Mouse (Mus musculus) MEL (cell line): ENCODE data around the gene Zfand6. TPM values are rescaled to one million over a fixed set of nuclear protein-coding genes. Genes with fewer than 3 reads are reported as not detected.
A peak's percentile ranks its signal among the peaks of the same experiment; 100 is the strongest.

Experiments
- DNase-seq: peaks from one replicate; pipeline ENCODE4 v3.0.0; 2011; ENCODE audit warnings: low read depth, low spot score
- H3K27ac ChIP-seq: 2 replicates; pipeline ENCODE4 v1.5.1; 2012; ENCODE audit warnings: low read depth, mild to moderate bottlenecking, control low read depth, low read length, moderate library complexity; ENCODE audit not compliant: control insufficient read depth
- H3K27me3 ChIP-seq, 2 experiments: fragments of 150-350 bp in 1 of 2; sonication (generic) in 1 of 2; 2 replicates each; pipeline ENCODE4 v1.6.1; 2012; ENCODE audit warnings: low read length in 2 of 2, mild to moderate bottlenecking in 2 of 2, improper control_type of control experiment in 1 of 2, moderate library complexity in 1 of 2; ENCODE audit not compliant: insufficient read depth in 2 of 2, control insufficient read depth in 1 of 2
- H3K36me3 ChIP-seq, 2 experiments: 2 replicates each; pipeline ENCODE4 v1.6.1; 2012 to 2014; ENCODE audit warnings: low read length in 2 of 2, improper control_type of control experiment in 1 of 2, inconsistent platforms in 1 of 2, mild to moderate bottlenecking in 1 of 2; ENCODE audit not compliant: insufficient read depth in 2 of 2, control insufficient read depth in 1 of 2
- H3K4me1 ChIP-seq, 2 experiments: fragments of 150-350 bp in 1 of 2; sonication (generic) in 1 of 2; 2 replicates each; pipeline ENCODE4 v1.6.1; 2012; ENCODE audit warnings: low read length in 2 of 2, improper control_type of control experiment in 1 of 2, mild to moderate bottlenecking in 1 of 2; ENCODE audit not compliant: insufficient read depth in 2 of 2, control insufficient read depth in 1 of 2
- H3K4me3 ChIP-seq, 2 experiments: fragments of 150-350 bp in 1 of 2; sonication (generic) in 1 of 2; 2 replicates each; pipeline ENCODE4 v1.5.1; 2012; ENCODE audit warnings: low read depth in 2 of 2, low read length in 2 of 2, mild to moderate bottlenecking in 2 of 2, moderate library complexity in 2 of 2, control low read depth in 1 of 2, improper control_type of control experiment in 1 of 2; ENCODE audit not compliant: control insufficient read depth in 1 of 2, insufficient read depth in 1 of 2
- H3K79me2 ChIP-seq: 2 replicates; pipeline ENCODE4 v1.6.1; 2012; ENCODE audit warnings: mild to moderate bottlenecking, low read length, moderate library complexity; ENCODE audit not compliant: control insufficient read depth, poor library complexity, insufficient read depth
- H3K9ac ChIP-seq: 2 replicates; pipeline ENCODE4 v1.6.1; 2012; ENCODE audit warnings: low read depth, mild to moderate bottlenecking, control low read depth, low read length, moderate library complexity; ENCODE audit not compliant: control insufficient read depth, poor library complexity, severe bottlenecking
- H3K9me3 ChIP-seq: fragments of 150-350 bp; sonication (generic); replicated peaks from 2 replicates; pipeline ENCODE4 v1.6.1; 2012; ENCODE audit warnings: mild to moderate bottlenecking, low read length, improper control_type of control experiment, moderate library complexity; ENCODE audit not compliant: insufficient read depth
- BHLHE40 ChIP-seq: IDR thresholded peaks from 2 replicates; pipeline ENCODE4 v1.6.1; 2012; ENCODE audit warnings: low read depth, mild to moderate bottlenecking, inconsistent platforms, low read length, improper control_type of control experiment, borderline replicate concordance
- CHD2 ChIP-seq: IDR thresholded peaks from 2 replicates; pipeline ENCODE4 v1.6.1; 2011; ENCODE audit warnings: low read length, improper control_type of control experiment
- CTCF ChIP-seq, 3 experiments: IDR thresholded peaks in 2 of 3; conservative IDR thresholded peaks in 1 of 3; 2 replicates each; pipeline ENCODE4 v1.5.1; 2011 to 2012; ENCODE audit warnings: low read length in 3 of 3, low read depth in 2 of 3, mild to moderate bottlenecking in 2 of 3, improper control_type of control experiment in 1 of 3, inconsistent platforms in 1 of 3, mixed read lengths in 1 of 3, moderate library complexity in 1 of 3; ENCODE audit not compliant: control insufficient read depth in 1 of 3, insufficient read depth in 1 of 3, poor library complexity in 1 of 3, severe bottlenecking in 1 of 3
- ELF1 ChIP-seq: IDR thresholded peaks from 2 replicates; pipeline ENCODE4 v1.6.1; 2014; ENCODE audit warnings: low read depth, mild to moderate bottlenecking, inconsistent platforms, low read length, improper control_type of control experiment, moderate library complexity
- EP300 ChIP-seq, 2 experiments: IDR thresholded peaks; 2 replicates each; pipeline ENCODE4 v1.6.1; 2011; ENCODE audit warnings: improper control_type of control experiment in 2 of 2, low read length in 2 of 2, low read depth in 1 of 2, mild to moderate bottlenecking in 1 of 2
- ETS1 ChIP-seq: IDR thresholded peaks from 2 replicates; pipeline ENCODE4 v1.6.1; 2012; ENCODE audit warnings: low read depth, mild to moderate bottlenecking, inconsistent platforms, low read length, improper control_type of control experiment, moderate library complexity
- GABPA ChIP-seq: IDR thresholded peaks from 2 replicates; pipeline ENCODE4 v1.6.1; 2012; ENCODE audit warnings: low read depth, mild to moderate bottlenecking, inconsistent platforms, low read length, improper control_type of control experiment, moderate library complexity
- GATA1 ChIP-seq: IDR thresholded peaks from 2 replicates; pipeline ENCODE4 v1.6.1; 2011; ENCODE audit warnings: low read depth, low read length, improper control_type of control experiment
- HCFC1 ChIP-seq: IDR thresholded peaks from 2 replicates; pipeline ENCODE4 v1.6.1; 2012; ENCODE audit warnings: low read depth, mild to moderate bottlenecking, inconsistent platforms, low read length, improper control_type of control experiment, moderate library complexity
- JUND ChIP-seq: IDR thresholded peaks from 2 replicates; pipeline ENCODE4 v1.6.1; 2011; ENCODE audit warnings: low read depth, mild to moderate bottlenecking, improper control_type of control experiment, low read length
- KAT2A ChIP-seq: conservative IDR thresholded peaks from 2 replicates; pipeline ENCODE4 v1.6.1; 2012; ENCODE audit warnings: low read depth, low read length, improper control_type of control experiment, inconsistent platforms
- MAX ChIP-seq: IDR thresholded peaks from 2 replicates; pipeline ENCODE4 v1.6.1; 2011; ENCODE audit warnings: low read length, improper control_type of control experiment
- MAZ ChIP-seq: IDR thresholded peaks from 2 replicates; pipeline ENCODE4 v1.6.1; 2012; ENCODE audit warnings: low read depth, mild to moderate bottlenecking, inconsistent platforms, low read length, improper control_type of control experiment
- MEF2A ChIP-seq: IDR thresholded peaks from 2 replicates; pipeline ENCODE4 v1.6.1; 2014; ENCODE audit warnings: low read depth, mild to moderate bottlenecking, inconsistent platforms, low read length, improper control_type of control experiment; ENCODE audit not compliant: poor library complexity, insufficient replicate concordance, severe bottlenecking; ENCODE audit errors: extremely low read depth
- MXI1 ChIP-seq: IDR thresholded peaks from 2 replicates; pipeline ENCODE4 v1.6.1; 2011; ENCODE audit warnings: mild to moderate bottlenecking, low read depth, low read length, improper control_type of control experiment
- MYB ChIP-seq: IDR thresholded peaks from 2 replicates; pipeline ENCODE4 v1.6.1; 2011; ENCODE audit warnings: mild to moderate bottlenecking, low read depth, low read length, improper control_type of control experiment
- MYC ChIP-seq: IDR thresholded peaks from 2 replicates; pipeline ENCODE4 v1.6.1; 2011; ENCODE audit warnings: low read depth, mild to moderate bottlenecking, low read length, improper control_type of control experiment, moderate library complexity
- NELFE ChIP-seq: IDR thresholded peaks from 2 replicates; pipeline ENCODE4 v1.6.1; 2011; ENCODE audit warnings: low read depth, low read length, improper control_type of control experiment
- NRF1 ChIP-seq: IDR thresholded peaks from 2 replicates; pipeline ENCODE4 v1.6.1; 2014; ENCODE audit warnings: low read depth, mild to moderate bottlenecking, inconsistent platforms, low read length, improper control_type of control experiment, moderate library complexity; ENCODE audit not compliant: poor library complexity, insufficient read depth, severe bottlenecking
- POLR2A ChIP-seq, 2 experiments: IDR thresholded peaks; 2 replicates each; pipeline ENCODE4 v1.6.1; 2011 to 2012; ENCODE audit warnings: low read length in 2 of 2, mild to moderate bottlenecking in 2 of 2, control low read depth in 1 of 2, improper control_type of control experiment in 1 of 2, low read depth in 1 of 2, moderate library complexity in 1 of 2; ENCODE audit not compliant: control insufficient read depth in 1 of 2, insufficient read depth in 1 of 2, poor library complexity in 1 of 2
- POLR2AphosphoS2 ChIP-seq: IDR thresholded peaks from 2 replicates; pipeline ENCODE4 v1.6.1; 2011; ENCODE audit warnings: low read length, improper control_type of control experiment
- POLR2AphosphoS5 ChIP-seq: IDR thresholded peaks from 2 replicates; pipeline ENCODE4 v1.6.1; 2012; ENCODE audit warnings: low read depth, borderline replicate concordance, mild to moderate bottlenecking, inconsistent platforms, low read length, moderate library complexity, mixed read lengths
- RAD21 ChIP-seq: IDR thresholded peaks from 2 replicates; pipeline ENCODE4 v1.6.1; 2011; ENCODE audit warnings: mild to moderate bottlenecking, low read depth, low read length, improper control_type of control experiment
- RCOR1 ChIP-seq: IDR thresholded peaks from 2 replicates; pipeline ENCODE4 v1.6.1; 2012; ENCODE audit warnings: low read depth, mild to moderate bottlenecking, inconsistent platforms, low read length, improper control_type of control experiment
- SIN3A ChIP-seq: IDR thresholded peaks from 2 replicates; pipeline ENCODE4 v1.6.1; 2012; ENCODE audit warnings: low read length, improper control_type of control experiment, inconsistent platforms
- SMC3 ChIP-seq: IDR thresholded peaks from 2 replicates; pipeline ENCODE4 v1.6.1; 2011; ENCODE audit warnings: low read depth, low read length, improper control_type of control experiment
- TAL1 ChIP-seq: IDR thresholded peaks from 2 replicates; pipeline ENCODE4 v1.6.1; 2012; ENCODE audit warnings: mild to moderate bottlenecking, inconsistent platforms, low read length, moderate library complexity, mixed read lengths
- TBP ChIP-seq: IDR thresholded peaks from 2 replicates; pipeline ENCODE4 v1.8.0; 2011; ENCODE audit warnings: low read depth, low read length, improper control_type of control experiment
- TCF12 ChIP-seq: IDR thresholded peaks from 2 replicates; pipeline ENCODE4 v1.6.1; 2014; ENCODE audit warnings: low read depth, mild to moderate bottlenecking, inconsistent platforms, low read length, improper control_type of control experiment, moderate library complexity
- UBTF ChIP-seq: IDR thresholded peaks from 2 replicates; pipeline ENCODE4 v1.6.1; 2012; ENCODE audit warnings: low read depth, mild to moderate bottlenecking, inconsistent platforms, low read length, improper control_type of control experiment, moderate library complexity, borderline replicate concordance; ENCODE audit not compliant: insufficient read depth
- USF1 ChIP-seq: IDR thresholded peaks from 2 replicates; pipeline ENCODE4 v1.6.1; 2014; ENCODE audit warnings: low read depth, mild to moderate bottlenecking, inconsistent platforms, low read length, improper control_type of control experiment, moderate library complexity
- USF2 ChIP-seq, 2 experiments: IDR thresholded peaks; 2 replicates each; pipeline ENCODE4 v1.6.1; 2011 to 2012; ENCODE audit warnings: improper control_type of control experiment in 2 of 2, low read length in 2 of 2, borderline replicate concordance in 1 of 2, inconsistent platforms in 1 of 2, low read depth in 1 of 2, mild to moderate bottlenecking in 1 of 2; ENCODE audit not compliant: insufficient read depth in 1 of 2
- ZC3H11A ChIP-seq: IDR thresholded peaks from 2 replicates; pipeline ENCODE4 v1.6.1; 2012; ENCODE audit warnings: low read depth, mild to moderate bottlenecking, inconsistent platforms, low read length, improper control_type of control experiment
- ZKSCAN1 ChIP-seq: IDR thresholded peaks from 2 replicates; pipeline ENCODE4 v1.6.1; 2012; ENCODE audit warnings: low read depth, mild to moderate bottlenecking, inconsistent platforms, low read length, improper control_type of control experiment, moderate library complexity
- ZNF384 ChIP-seq: IDR thresholded peaks from 2 replicates; pipeline ENCODE4 v1.6.1; 2012; ENCODE audit warnings: low read depth, mild to moderate bottlenecking, inconsistent platforms, low read length, improper control_type of control experiment
- polyA plus RNA-seq, 2 experiments: library from polyadenylated mRNA; stranded (reverse) in 1 of 2; unstranded in 1 of 2; fragments of >175 nt in 1 of 2; fragments of >200 nt in 1 of 2; gene quantifications; 2 replicates each; pipeline versions ENCODE4 v1.2.1 to v1.2.4; 2012; ENCODE audit warnings: low replicate concordance in 2 of 2, low read depth in 1 of 2; ENCODE audit not compliant: insufficient read length in 2 of 2, insufficient read depth in 1 of 2, missing spikeins in 1 of 2
- total RNA-seq: library from RNA; depleted of rRNA; stranded (reverse); fragments of 300-350 nt; gene quantifications from 2 replicates; pipeline ENCODE4 v1.2.3, GENCODE M21; 2012; rRNA removed

Zfand6 gene
- 20.3 and 26.8 TPM in 2 replicates for total RNA-seq
- polyA plus RNA-seq = 100 to 1,000 TPM in 1 of 2 experiments, 10 to 100 TPM in 1; 39.9 to 315 TPM

DNA sequence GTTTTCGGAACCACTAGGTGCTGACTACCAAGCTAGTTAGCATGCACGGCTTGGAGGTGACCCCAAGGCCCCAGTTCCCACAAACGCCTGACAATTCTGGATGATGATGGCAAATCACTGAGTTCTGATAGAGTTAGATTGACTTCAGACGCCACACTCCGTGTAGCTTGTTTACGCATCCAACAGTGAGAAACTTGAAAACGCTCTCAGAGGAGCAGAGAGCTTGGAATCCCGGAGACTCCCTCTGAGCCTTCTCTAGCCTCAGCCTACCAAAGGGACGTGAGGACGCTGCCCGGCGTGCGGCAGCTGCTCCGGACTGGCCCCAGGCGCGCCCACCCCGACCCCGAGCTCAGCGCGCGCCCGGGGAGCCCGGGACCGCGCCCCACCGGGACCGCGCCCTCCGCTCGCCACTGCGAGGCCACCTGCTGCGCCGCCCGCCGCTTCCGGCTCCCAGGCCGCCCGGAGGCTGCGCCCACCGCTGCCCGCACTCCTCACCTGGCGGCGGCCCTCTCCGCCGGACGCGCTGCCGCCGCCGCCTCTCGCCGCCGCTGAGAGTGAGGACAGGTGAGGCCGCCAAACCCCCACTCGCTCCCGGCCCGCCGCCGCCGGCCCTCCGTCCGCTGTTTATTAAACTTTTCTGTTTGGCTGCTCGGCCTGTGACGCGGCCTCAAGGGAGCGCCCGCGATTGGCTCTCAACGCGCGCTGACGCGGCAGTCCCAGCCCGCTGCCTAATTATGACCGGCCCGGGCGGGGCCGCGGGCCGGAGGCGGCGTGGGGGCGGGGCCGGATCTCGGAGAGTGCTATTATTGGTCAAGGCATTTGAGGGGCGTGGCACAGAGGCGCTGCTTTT lies at the start of gene Zfand6:
Gene Zfand6 (minus strand): TSS at position 709 of the 850 bp plus-strand sequence.
- Histone ChIP-seq H3K36me3 (peaks cover 0 to 9% of the 10 kb centered on the region in 2 experiments; a peak in 2 of 4 replicates), H3K27me3 (no peaks in the 10 kb centered on the region), H3K9me3 (no peaks in the 10 kb centered on the region), H3K4me3 (peak within 1 kb of the TSS; percentile 90 to 92), H3K9ac (peak within 1 kb of the TSS; percentile 85), H3K79me2 (peaks cover 6% of the 10 kb centered on the region), H3K27ac (peak within 1 kb of the TSS; percentile 41; the same call in 1 of the 2 replicates), H3K4me1 (peaks cover 0 to 9% of the 10 kb centered on the region in 2 experiments; a peak in 2 of 4 replicates)
- DNase-seq = peak; percentile 96
- TF ChIP-seq KAT2A (no peak), MAZ (peak; percentile 53; the same call in 1 of the 2 replicates), ZKSCAN1 (no peak), TAL1 (no peak), UBTF (no peak), MXI1 (peak; percentile 55; the same call in 1 of the 2 replicates), TBP (0 out of 2 replicates have a peak, but pooled peaks have one; percentile 35), NELFE (peak; percentile 76), USF2 (IDR thresholded peaks at IDR 0.05; ENCODE audit: borderline replicate concordance in 1 of 2, insufficient read depth in 1 of 2, low read depth in 1 of 2, low read length in 2 of 2) (no peak), POLR2AphosphoS2 (no peak), ELF1 (0 out of 2 replicates have a peak, but pooled peaks have one; percentile 35), NRF1 (no peak), USF1 (no peak), RCOR1 (no peak), MYC (no peak), MAX (no peak), JUND (no peak), HCFC1 (peak; percentile 63; the same call in 1 of the 2 replicates), EP300 (IDR thresholded peaks at IDR 0.05; ENCODE audit: low read depth in 1 of 2, low read length in 2 of 2) (no peak), CTCF (IDR thresholded peaks at IDR 0.05 in 2 of 3, conservative IDR thresholded peaks at IDR 0.05 in 1 of 3; ENCODE audit: control insufficient read depth in 1 of 3, insufficient read depth in 1 of 3, low read depth in 2 of 3, low read length in 3 of 3, poor library complexity in 1 of 3, severe bottlenecking in 1 of 3) (no peak), POLR2AphosphoS5 (no peak), GATA1 (no peak), POLR2A (IDR thresholded peaks at IDR 0.05; ENCODE audit: control insufficient read depth in 1 of 2, insufficient read depth in 1 of 2, low read depth in 1 of 2, low read length in 2 of 2, poor library complexity in 1 of 2) (peak; percentile 54 to 60; a peak in 2 of 4 replicates), RAD21 (no peak), MEF2A (no peak), GABPA (no peak), MYB (no peak), SIN3A (peak; percentile 62), SMC3 (no peak), ETS1 (0 out of 2 replicates have a peak, but pooled peaks have one; percentile 13), CHD2 (no peak), TCF12 (no peak), ZC3H11A (no peak), BHLHE40 (no peak), ZNF384 (no peak)
